18 mouse cellular contexts compared by ENCODE assay signal in the genomic region with DNA sequence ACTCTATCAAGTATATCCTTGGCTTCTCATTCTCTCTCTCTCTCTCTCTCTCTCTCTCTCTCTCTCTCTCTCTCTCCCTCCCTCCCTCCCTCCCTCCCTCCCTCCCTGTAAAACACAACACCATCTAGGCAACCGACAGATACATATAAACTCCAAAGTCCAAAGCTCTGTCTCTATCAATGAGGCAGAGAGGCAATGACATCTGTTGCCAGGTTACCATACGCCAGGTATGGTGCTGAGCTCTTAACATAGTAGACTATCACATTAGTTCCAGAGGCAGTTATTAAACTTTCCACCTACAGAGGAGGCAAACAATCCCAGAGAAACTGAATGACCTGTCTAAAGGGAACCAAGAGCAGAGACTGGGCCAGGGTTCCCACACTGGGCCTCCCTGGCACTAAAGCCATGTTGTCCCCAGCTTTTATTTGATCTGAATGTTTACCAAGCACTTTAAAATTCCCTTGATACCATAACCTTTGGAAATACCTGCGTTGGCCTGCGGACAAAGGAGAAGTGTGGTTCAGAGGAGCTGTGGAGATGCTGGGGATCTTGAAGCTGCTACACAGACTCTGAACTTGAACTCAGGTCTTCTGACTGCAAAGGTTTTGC. TPM values are rescaled to one million over a fixed set of nuclear protein-coding genes. Genes with fewer than 3 reads are reported as not detected.
DNase-seq lines count a peak whose midpoint lies in the region; ATAC-seq and TF ChIP-seq lines count a peak whose summit lies in the region.
"Had no signal": no experiment of that assay in that cellular context is flagged by ENCODE, and none has a peak within 500 bp of the region (broad histone marks: within the 10 kb centered on the region; RNA-seq: fewer than 3 reads in every experiment).

No protein-coding gene starts in this region.

- no peak overlapping the region for H3K9ac ChIP-seq in midbrain, embryonic 15.5 days
- no peak overlapping the region for H3K9ac ChIP-seq in stomach, postnatal 0 days (ENCODE audit: low read length)
- H3K9ac ChIP-seq: heart, embryonic 15.5 days; hindbrain, embryonic 15.5 days; liver, embryonic 13.5 days; midbrain, embryonic 13.5 days; neural tube, embryonic 12.5 days had no signal

- H3K36me3 ChIP-seq in midbrain, embryonic 10.5 days = no peaks in the 10 kb centered on the region
- no peaks in the 10 kb centered on the region for H3K36me3 ChIP-seq in midbrain, embryonic 15.5 days (replicated peaks)
- H3K36me3 ChIP-seq in stomach, postnatal 0 days (ENCODE audit: control insufficient read depth, insufficient read depth, low read length) = no peaks in the 10 kb centered on the region
- H3K36me3 ChIP-seq: G1E; heart, embryonic 15.5 days; hindbrain, embryonic 15.5 days; liver, embryonic 13.5 days; midbrain, embryonic 13.5 days; neural tube, embryonic 12.5 days had no signal

- 76% methylated on average over 4 of the region's 4 CpGs for WGBS in midbrain, embryonic 10.5 days
- 60% methylated on average over 4 of the region's 4 CpGs for WGBS in midbrain, embryonic 15.5 days
- 72% methylated on average over 4 of the region's 4 CpGs for WGBS in lung, adult 2 months
- 50% methylated on average over 4 of the region's 4 CpGs for WGBS in stomach, postnatal 0 days

- no peak for TF ChIP-seq POLR2A in lung, adult 2 months (IDR thresholded peaks at IDR 0.05; ENCODE audit: borderline replicate concordance, extremely low read depth, low read depth, low read length)

- peak overlapping the region; percentile 2 for H3K27ac ChIP-seq in midbrain, embryonic 10.5 days (replicated peaks)
- no peak overlapping the region for H3K27ac ChIP-seq in midbrain, embryonic 15.5 days
- no peak overlapping the region for H3K27ac ChIP-seq in stomach, postnatal 0 days (replicated peaks)
- H3K27ac ChIP-seq: heart, embryonic 15.5 days; hindbrain, embryonic 15.5 days; liver, embryonic 13.5 days; midbrain, embryonic 13.5 days; neural tube, embryonic 12.5 days had no signal

- no peak for DNase-seq in midbrain, embryonic 10.5 days (ENCODE audit: low spot score)
- DNase-seq in lung, adult 2 months = peak; percentile 52
- peak; percentile 46 for DNase-seq in lung, postnatal 14 days
- DNase-seq in stomach, postnatal 0 days (ENCODE audit: low spot score) = peak; percentile 40
- DNase-seq in left cerebral cortex, adult 9 months (ENCODE audit: low spot score in 2 of 2) = no peak
- no peak for DNase-seq in yolk sac, embryonic 10.5 days (ENCODE audit: low spot score)
- DNase-seq: B cell, adult 2 months; heart, postnatal 4 days; liver, embryonic 13.5 days; right cerebral cortex, postnatal 25 days; thymus, postnatal 25 days had no signal

- peaks cover 45% of the 10 kb centered on the region for H3K4me1 ChIP-seq in midbrain, embryonic 10.5 days
- no peaks in the 10 kb centered on the region for H3K4me1 ChIP-seq in midbrain, embryonic 15.5 days
- H3K4me1 ChIP-seq in lung, adult 2 months (ENCODE audit: control insufficient read depth, insufficient read depth, low read length) = no peaks in the 10 kb centered on the region
- H3K4me1 ChIP-seq in stomach, postnatal 0 days (replicated peaks; ENCODE audit: control insufficient read depth, insufficient read depth) = no peaks in the 10 kb centered on the region; the same call in 1 of the 2 replicates
- H3K4me1 ChIP-seq: hindbrain, embryonic 15.5 days; liver, embryonic 13.5 days had no signal

- no peak overlapping the region for H3K4me2 ChIP-seq in midbrain, embryonic 15.5 days
- H3K4me2 ChIP-seq in stomach, postnatal 0 days (replicated peaks; ENCODE audit: low read depth) = no peak overlapping the region
- H3K4me2 ChIP-seq: heart, embryonic 15.5 days; hindbrain, embryonic 15.5 days; liver, embryonic 13.5 days; midbrain, embryonic 13.5 days; neural tube, embryonic 12.5 days had no signal

- no peak overlapping the region for H3K4me3 ChIP-seq in midbrain, embryonic 10.5 days
- no peak overlapping the region for H3K4me3 ChIP-seq in midbrain, embryonic 15.5 days
- no peak overlapping the region for H3K4me3 ChIP-seq in lung, adult 2 months (replicated peaks; ENCODE audit: extremely low read depth, low read depth, low read length)
- no peak overlapping the region for H3K4me3 ChIP-seq in stomach, postnatal 0 days (ENCODE audit: low read depth, low read length)
- H3K4me3 ChIP-seq: heart, embryonic 15.5 days; hindbrain, embryonic 15.5 days; liver, embryonic 13.5 days; midbrain, embryonic 13.5 days; neural tube, embryonic 12.5 days had no signal

- no peaks in the 10 kb centered on the region for H3K9me3 ChIP-seq in midbrain, embryonic 10.5 days (replicated peaks)
- no peaks in the 10 kb centered on the region for H3K9me3 ChIP-seq in midbrain, embryonic 15.5 days
- no peaks in the 10 kb centered on the region for H3K9me3 ChIP-seq in stomach, postnatal 0 days (ENCODE audit: control insufficient read depth, low read length)
- H3K9me3 ChIP-seq: heart, embryonic 15.5 days; hindbrain, embryonic 15.5 days; liver, embryonic 13.5 days; midbrain, embryonic 13.5 days; neural tube, embryonic 12.5 days had no signal

- no peak for ATAC-seq in midbrain, embryonic 15.5 days (replicated peaks)
- ATAC-seq in stomach, postnatal 0 days (ENCODE audit: low FRiP score, low TSS enrichment) = peak; percentile 71
- ATAC-seq: midbrain, embryonic 13.5 days had no signal

- no peak for TF ChIP-seq EP300 in stomach, postnatal 0 days (optimal IDR thresholded peaks at IDR 0.05)

- peaks cover 12% of the 10 kb centered on the region; the same call in 1 of the 2 replicates for H3K27me3 ChIP-seq in midbrain, embryonic 10.5 days (ENCODE audit: low read depth, poor library complexity, severe bottlenecking)
- H3K27me3 ChIP-seq in midbrain, embryonic 15.5 days (replicated peaks) = no peaks in the 10 kb centered on the region
- H3K27me3 ChIP-seq in stomach, postnatal 0 days (ENCODE audit: control insufficient read depth, insufficient read depth, low read length) = no peaks in the 10 kb centered on the region
- H3K27me3 ChIP-seq: heart, embryonic 15.5 days; hindbrain, embryonic 15.5 days; liver, embryonic 13.5 days; neural tube, embryonic 12.5 days; Patski had no signal

- no peak for TF ChIP-seq CTCF in lung, adult 2 months (IDR thresholded peaks at IDR 0.05; ENCODE audit: insufficient read depth, low read length)
- TF ChIP-seq CTCF in stomach, postnatal 0 days (IDR thresholded peaks at IDR 0.05; ENCODE audit: low read depth) = no peak

RNA-seq across cellular contexts. Expression of a gene that starts 10.8 kb away (rescaled TPM):
- 49.9 and 50.9 TPM in 2 replicates for polyA plus RNA-seq in midbrain, embryonic 10.5 days (2016; fragmentation: Nextera tagmentation; extraction: Ambion mirVana)
- 63.7 and 72.9 TPM in 2 replicates for polyA plus RNA-seq in midbrain, embryonic 15.5 days (2015; fragmentation: Nextera tagmentation; extraction: Ambion mirVana)
- polyA plus RNA-seq in lung, adult 2 months (2012; rRNA removed) = 66.8 and 99.2 TPM in 2 replicates
- polyA plus RNA-seq in stomach, postnatal 0 days (2015; fragmentation: Nextera tagmentation; extraction: Ambion mirVana) = 32.1 and 34.1 TPM in 2 replicates
- polyA plus RNA-seq: G1E had no signal

Comparison
In these comparisons a context has a peak if more than half of its experiments do, and no peak if none do; other contexts are left out.
1. DNase-seq: peak in lung, adult 2 months (single experiment), lung, postnatal 14 days (single experiment) and stomach, postnatal 0 days (single experiment); none in midbrain, embryonic 10.5 days (single experiment), left cerebral cortex, adult 9 months (0 of 2) and yolk sac, embryonic 10.5 days (single experiment).